Mouse (Mus musculus) liver, postnatal 0 days (tissue): ENCODE data around the gene Slc24a4. TPM values are rescaled to one million over a fixed set of nuclear protein-coding genes. Genes with fewer than 3 reads are reported as not detected.

Experiments
- ATAC-seq: fragments of 200-750 bp; cut with Nextera tagmentation; 2 replicates; pipeline ENCODE4 v1.8.0; 2017; ENCODE audit warnings: mild to moderate bottlenecking, moderate library complexity
- DNase-seq: peaks from one replicate; pipeline ENCODE4 v3.0.0-alpha.2; 2016
- H3K27ac ChIP-seq: fragments of 300-500 bp; sonication (generic); 2 replicates; pipeline ENCODE4 v1.5.1; 2014; ENCODE audit warnings: antibody characterized with exemption, moderate library complexity, mild to moderate bottlenecking, low read depth
- H3K27me3 ChIP-seq: fragments of 300-500 bp; sonication (generic); 2 replicates; pipeline ENCODE4 v1.6.1; 2014; ENCODE audit warnings: low read length, control low read depth, mixed read lengths; ENCODE audit not compliant: insufficient read depth
- H3K36me3 ChIP-seq: fragments of 300-500 bp; sonication (generic); replicated peaks from 2 replicates; pipeline ENCODE4 v1.6.1; 2014; ENCODE audit warnings: mild to moderate bottlenecking, control low read depth, low read length, moderate library complexity, mixed read lengths; ENCODE audit not compliant: insufficient read depth
- H3K4me1 ChIP-seq: fragments of 300-500 bp; sonication (generic); 2 replicates; pipeline ENCODE4 v1.6.1; 2014; ENCODE audit warnings: antibody characterized with exemption, mild to moderate bottlenecking, control low read depth; ENCODE audit not compliant: insufficient read depth
- H3K4me2 ChIP-seq: fragments of 300-500 bp; sonication (generic); 2 replicates; pipeline ENCODE4 v1.6.1; 2014; ENCODE audit warnings: low read depth, mild to moderate bottlenecking, low read length, moderate library complexity, mixed read lengths
- H3K4me3 ChIP-seq: fragments of 300-500 bp; sonication (generic); 2 replicates; pipeline ENCODE4 v1.5.1; 2014; ENCODE audit warnings: low read depth, low read length
- H3K9ac ChIP-seq: fragments of 300-500 bp; sonication (generic); replicated peaks from 2 replicates; pipeline ENCODE4 v1.6.1; 2014; ENCODE audit warnings: mild to moderate bottlenecking, moderate library complexity
- H3K9me3 ChIP-seq: fragments of 300-500 bp; sonication (generic); 2 replicates; pipeline ENCODE4 v1.6.1; 2016; ENCODE audit warnings: mild to moderate bottlenecking, control low read depth, low read length, mixed read lengths
- CTCF ChIP-seq: sonication (generic); IDR thresholded peaks from 2 replicates; pipeline ENCODE4 v1.5.1; 2016; ENCODE audit warnings: antibody characterized with exemption, low read depth
- EP300 ChIP-seq: IDR thresholded peaks from 2 replicates; pipeline ENCODE4 v1.6.1; 2016; ENCODE audit warnings: antibody characterized with exemption, low read depth, mild to moderate bottlenecking
- WGBS: fragments of 180-500 bp; shearing (Covaris S2); extraction: QIAGEN DNeasy Blood & Tissue Kit; methylation state at CpG from one replicate; pipeline ENCODE4 v1.1.7; 2014; ENCODE audit not compliant: insufficient replicate concordance; 5-methylcytosine and 5-hydroxymethylcytosine counted together
- polyA plus RNA-seq: library from polyadenylated mRNA; unstranded; fragments of >200 nt; fragmentation: Nextera tagmentation; extraction: Ambion mirVana; gene quantifications from 2 replicates; pipeline ENCODE4 v1.2.1, GENCODE M21; 2015

Slc24a4 gene
- polyA plus RNA-seq, 1 experiment from 2014 or later: 0.08 TPM

GRCm38 (mm10) chr12:102294634-102295033 lies 166.1 kb downstream of the Slc24a4 start:
- Histone ChIP-seq H3K27ac (no peak overlapping the region), H3K27me3 (no peaks in the 10 kb centered on the region), H3K4me2 (no peak overlapping the region), H3K36me3 (0 out of 2 replicates have a peak, but pooled peaks cover 2% of the 10 kb centered on the region), H3K4me1 (peaks cover 50% of the 10 kb centered on the region), H3K9me3 (no peaks in the 10 kb centered on the region), H3K9ac (no peak overlapping the region), H3K4me3 (no peak overlapping the region)
- TF ChIP-seq EP300 (no peak), CTCF (no peak)
- WGBS: 71% methylated on average over 5 of the region's 5 CpGs
- ATAC-seq: no peak
- DNase-seq: no peak

DNA sequence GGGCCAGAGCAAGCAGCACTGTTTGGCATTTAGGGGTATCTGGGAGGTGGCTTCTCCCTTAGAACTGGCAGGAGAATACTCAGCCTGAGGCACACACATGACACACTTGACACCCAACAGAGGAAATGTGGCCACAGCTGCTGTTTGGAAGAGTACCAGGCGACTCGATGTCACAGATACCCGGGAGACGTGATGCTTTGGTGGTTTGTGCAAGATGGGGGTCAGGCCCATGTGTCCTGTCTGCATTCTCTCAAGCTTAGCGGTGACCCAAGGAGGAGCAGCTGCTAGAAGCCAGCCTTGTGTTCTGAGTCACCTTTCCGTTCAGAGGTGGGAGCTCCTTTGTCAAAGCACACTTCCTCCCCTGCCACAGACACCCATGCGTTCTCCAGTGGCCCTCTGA lies 166.7 kb downstream of the Slc24a4 start:
- peaks cover 51% of the 10 kb centered on the region for H3K4me1 ChIP-seq
- H3K27ac ChIP-seq: no peak overlapping the region
- DNase-seq (no peak), ATAC-seq (no peak)
- H3K27me3 ChIP-seq: no peaks in the 10 kb centered on the region
- no peak overlapping the region for H3K4me3 ChIP-seq
- TF ChIP-seq CTCF: no peak
- no peak for TF ChIP-seq EP300
- H3K9me3 ChIP-seq: no peaks in the 10 kb centered on the region
- no peak overlapping the region for H3K9ac ChIP-seq
- 53% methylated on average over 7 of the region's 7 CpGs for WGBS
- H3K4me2 ChIP-seq: no peak overlapping the region
- 0 out of 2 replicates have a peak, but pooled peaks cover 2% of the 10 kb centered on the region for H3K36me3 ChIP-seq

DNA sequence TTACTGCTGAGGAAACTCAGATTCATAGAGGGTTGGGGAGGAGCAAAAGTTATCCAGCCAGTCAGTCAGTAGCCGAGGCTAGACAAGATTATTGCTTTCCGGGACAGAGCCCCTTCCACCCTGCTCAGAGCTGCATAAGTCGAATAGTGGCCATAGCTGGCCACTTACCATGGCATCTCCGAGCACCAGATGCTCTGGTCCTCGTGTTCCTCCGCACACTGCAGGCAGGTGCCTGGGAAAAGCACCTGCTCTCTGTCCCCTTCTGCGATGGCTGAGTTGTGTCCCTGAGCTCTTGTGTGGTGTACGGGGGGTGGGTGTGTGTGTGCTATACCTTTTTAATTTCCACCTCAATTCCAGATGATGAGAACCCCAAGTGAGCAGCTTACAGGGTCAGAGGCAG lies 167.1 kb downstream of the Slc24a4 start:
- WGBS: 74% methylated on average over 8 of the region's 8 CpGs

DNA sequence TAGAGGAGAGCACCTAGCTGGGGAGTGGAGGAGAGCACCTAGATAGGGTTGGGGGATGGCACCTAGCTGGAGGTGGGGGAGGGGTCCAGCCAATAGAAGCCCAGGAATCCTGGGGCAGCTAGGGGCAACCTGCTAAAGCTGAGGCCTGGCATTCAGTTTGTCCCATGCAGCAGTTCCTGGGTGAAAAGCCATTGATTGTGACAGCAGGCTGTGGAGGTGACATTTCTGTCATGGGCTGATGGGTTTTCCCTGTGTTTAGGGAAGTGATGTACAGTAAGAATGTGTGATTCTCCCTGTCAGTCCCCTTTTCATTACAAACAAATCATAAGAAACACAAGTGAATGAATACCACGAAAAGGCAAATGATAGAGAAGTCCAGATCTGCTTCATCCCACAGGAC lies 167.8 kb downstream of the Slc24a4 start:
- Histone ChIP-seq H3K36me3 (0 out of 2 replicates have a peak, but pooled peaks cover 2% of the 10 kb centered on the region), H3K4me2 (no peak overlapping the region), H3K4me1 (peaks cover 43% of the 10 kb centered on the region), H3K9ac (no peak overlapping the region), H3K9me3 (no peaks in the 10 kb centered on the region), H3K27me3 (no peaks in the 10 kb centered on the region), H3K27ac (peak overlapping the region; percentile 48), H3K4me3 (no peak overlapping the region)
- 78% methylated on average over 1 of the region's 1 CpGs for WGBS
- DNase-seq (no peak), ATAC-seq (no peak)
- TF ChIP-seq EP300: no peak
- no peak for TF ChIP-seq CTCF

More for the DNA sequence above, 167.1 kb downstream of the Slc24a4 start:
- Histone ChIP-seq H3K9ac (no peak overlapping the region), H3K9me3 (no peaks in the 10 kb centered on the region), H3K4me2 (no peak overlapping the region), H3K36me3 (0 out of 2 replicates have a peak, but pooled peaks cover 2% of the 10 kb centered on the region), H3K27ac (no peak overlapping the region), H3K4me3 (no peak overlapping the region), H3K27me3 (no peaks in the 10 kb centered on the region), H3K4me1 (peaks cover 48% of the 10 kb centered on the region)
- no peak for ATAC-seq
- no peak for TF ChIP-seq EP300
- TF ChIP-seq CTCF: no peak
- no peak for DNase-seq

- Histone ChIP-seq H3K9ac (no peak overlapping the region), H3K27me3 (no peaks in the 10 kb centered on the region), H3K27ac (peak overlapping the region; percentile 69), H3K4me2 (no peak overlapping the region), H3K4me1 (peaks cover 44% of the 10 kb centered on the region), H3K9me3 (no peaks in the 10 kb centered on the region), H3K36me3 (0 out of 2 replicates have a peak, but pooled peaks cover 2% of the 10 kb centered on the region), H3K4me3 (no peak overlapping the region)
- WGBS: 43% methylated on average over 4 of the region's 4 CpGs
- DNase-seq (no peak), ATAC-seq (peak; percentile 56)
- TF ChIP-seq EP300: no peak
- TF ChIP-seq CTCF: no peak
Observed at GRCm38 (mm10) chr12:102296967-102297366, 168.4 kb downstream of the Slc24a4 start.

GRCm38 (mm10) chr12:102299209-102299608 lies 170.7 kb downstream of the Slc24a4 start:
- ATAC-seq (no peak), DNase-seq (no peak)
- H3K9me3 ChIP-seq: no peaks in the 10 kb centered on the region
- 0 out of 2 replicates have a peak overlapping the region, but pooled peaks have one; percentile 34 for H3K27ac ChIP-seq
- WGBS: 31% methylated on average over 5 of the region's 5 CpGs
- TF ChIP-seq CTCF (no peak), EP300 (peak; percentile 25; the same call in 1 of the 2 replicates)
- H3K4me1 ChIP-seq: peaks cover 54% of the 10 kb centered on the region
- H3K9ac ChIP-seq: no peak overlapping the region
- no peak overlapping the region for H3K4me3 ChIP-seq
- H3K4me2 ChIP-seq: no peak overlapping the region
- H3K36me3 ChIP-seq: 0 out of 2 replicates have a peak, but pooled peaks cover 2% of the 10 kb centered on the region
- H3K27me3 ChIP-seq: no peaks in the 10 kb centered on the region
